Mouse (Mus musculus) thymus, postnatal 4 days (tissue): ENCODE measurements at regions not wholly inside any gene's neighbourhood (a gene's known extent, or its start where the extent isn't known, plus 50 kb on each side); places are given as distances from the start of the nearest gene placed in this dataset.

Experiments used
- DNase-seq: peaks from one replicate; pipeline ENCODE4 v3.0.0; 2021

- no peak for DNase-seq
These were observed 66.1 kb upstream of the Fgf10 start for GRCm38 (mm10) chr13:118603474-118603873.

GRCm38 (mm10) chr13:118596856-118597255, 72.7 kb upstream of the Fgf10 start:
- peak; percentile 59 for DNase-seq

- no peak for DNase-seq
These were observed 73.3 kb upstream of the Fgf10 start for GRCm38 (mm10) chr13:118596218-118596795.

- DNase-seq = no peak
These were observed 77.5 kb upstream of the Fgf10 start for GRCm38 (mm10) chr13:118592074-118592473.

GRCm38 (mm10) chr13:118572555-118572954, 97.0 kb upstream of the Fgf10 start:
- no peak for DNase-seq

GRCm38 (mm10) chr13:118565219-118565833, 104.3 kb upstream of the Fgf10 start:
- no peak for DNase-seq

GRCm38 (mm10) chr13:118558966-118559365, 110.6 kb upstream of the Fgf10 start:
- no peak for DNase-seq

GRCm38 (mm10) chr13:118552029-118552428, 117.6 kb upstream of the Fgf10 start:
- no peak for DNase-seq

GRCm38 (mm10) chr13:118538742-118539141, 130.8 kb upstream of the Fgf10 start:
- DNase-seq = no peak

GRCm38 (mm10) chr13:118513961-118514360, 126.9 kb upstream of the Mrps30 start:
- no peak for DNase-seq

GRCm38 (mm10) chr13:118506136-118506535, 119.1 kb upstream of the Mrps30 start:
- no peak for DNase-seq

- DNase-seq = no peak
These were observed 103.6 kb upstream of the Mrps30 start for GRCm38 (mm10) chr13:118490610-118491009.

GRCm38 (mm10) chr13:118483031-118483430, 96.0 kb upstream of the Mrps30 start:
- DNase-seq = no peak

GRCm38 (mm10) chr13:118480237-118480636, 93.2 kb upstream of the Mrps30 start:
- DNase-seq = no peak

- DNase-seq = no peak
These were observed 91.4 kb upstream of the Mrps30 start for GRCm38 (mm10) chr13:118478487-118478886.

GRCm38 (mm10) chr13:118472578-118472977, 85.5 kb upstream of the Mrps30 start:
- no peak for DNase-seq

GRCm38 (mm10) chr13:118459672-118460384, 72.8 kb upstream of the Mrps30 start:
- DNase-seq = no peak

GRCm38 (mm10) chr13:118448977-118449705, 62.1 kb upstream of the Mrps30 start:
- DNase-seq = no peak

- DNase-seq = no peak
These were observed 54.4 kb upstream of the Mrps30 start for GRCm38 (mm10) chr13:118441322-118442064.
